Mouse (Mus musculus) testis, postnatal 10 days (tissue): ENCODE measurements around the gene Rpl18.

ENCODE experiments used
- DNase-seq: peaks from one replicate; pipeline ENCODE4 v3.0.0; 2021; ENCODE audit warnings: low spot score

Rpl18 gene

DNA sequence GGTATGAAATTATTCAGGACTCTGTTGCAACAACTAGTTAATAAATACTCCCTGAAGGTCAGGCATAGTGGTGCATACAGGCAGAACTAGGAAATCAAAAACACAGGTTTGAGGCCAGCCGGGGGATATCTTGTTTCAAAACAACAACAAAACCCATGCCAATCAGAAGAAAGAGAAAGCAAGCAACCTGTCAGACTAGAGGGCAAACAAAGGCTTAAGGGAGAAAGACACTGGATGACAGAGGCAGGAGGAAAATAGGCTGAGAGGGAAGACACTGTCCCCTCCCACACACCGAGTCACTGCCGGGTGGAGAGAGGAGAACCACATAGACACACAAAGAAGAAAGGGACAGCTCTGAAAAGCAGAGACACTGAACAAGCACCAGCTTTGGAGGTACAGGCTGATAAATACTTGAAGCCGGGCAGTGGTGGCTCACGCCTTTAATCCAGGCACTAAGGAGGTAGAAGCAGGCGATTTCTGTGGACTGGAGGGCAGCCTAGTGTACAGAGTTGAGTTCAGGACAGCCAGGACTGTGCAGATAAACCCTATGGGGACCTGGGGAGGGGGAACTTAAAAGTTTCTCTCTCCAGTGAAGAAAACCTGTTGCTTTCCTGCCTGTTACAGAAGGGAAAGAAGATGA, 1.3 kb upstream of the Rpl18 start:
- DNase-seq, result no peak

DNA sequence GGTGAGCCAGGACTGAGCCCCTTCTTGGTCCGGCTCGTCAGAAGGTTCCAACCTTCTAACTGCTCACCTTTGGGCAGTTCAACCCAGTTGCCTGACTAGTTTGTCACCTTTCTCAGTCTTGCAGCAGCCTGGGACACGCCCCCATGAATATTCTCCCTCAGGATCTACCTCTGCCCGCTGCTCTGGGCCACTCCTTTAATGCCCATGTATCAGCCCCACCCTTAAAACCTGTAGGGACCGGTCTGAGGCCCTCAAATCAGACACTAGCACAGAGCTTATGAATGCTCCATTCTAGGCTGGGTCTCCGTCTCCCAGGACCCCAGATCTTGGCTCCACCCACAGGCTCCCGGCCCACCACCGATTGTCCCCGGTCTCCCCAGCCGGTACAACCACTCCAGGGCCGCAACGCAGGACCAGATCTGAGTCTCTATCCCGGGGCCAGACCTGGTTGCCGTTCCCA, 597 bp upstream of the Rpl18 start:
- no peak for DNase-seq

DNA sequence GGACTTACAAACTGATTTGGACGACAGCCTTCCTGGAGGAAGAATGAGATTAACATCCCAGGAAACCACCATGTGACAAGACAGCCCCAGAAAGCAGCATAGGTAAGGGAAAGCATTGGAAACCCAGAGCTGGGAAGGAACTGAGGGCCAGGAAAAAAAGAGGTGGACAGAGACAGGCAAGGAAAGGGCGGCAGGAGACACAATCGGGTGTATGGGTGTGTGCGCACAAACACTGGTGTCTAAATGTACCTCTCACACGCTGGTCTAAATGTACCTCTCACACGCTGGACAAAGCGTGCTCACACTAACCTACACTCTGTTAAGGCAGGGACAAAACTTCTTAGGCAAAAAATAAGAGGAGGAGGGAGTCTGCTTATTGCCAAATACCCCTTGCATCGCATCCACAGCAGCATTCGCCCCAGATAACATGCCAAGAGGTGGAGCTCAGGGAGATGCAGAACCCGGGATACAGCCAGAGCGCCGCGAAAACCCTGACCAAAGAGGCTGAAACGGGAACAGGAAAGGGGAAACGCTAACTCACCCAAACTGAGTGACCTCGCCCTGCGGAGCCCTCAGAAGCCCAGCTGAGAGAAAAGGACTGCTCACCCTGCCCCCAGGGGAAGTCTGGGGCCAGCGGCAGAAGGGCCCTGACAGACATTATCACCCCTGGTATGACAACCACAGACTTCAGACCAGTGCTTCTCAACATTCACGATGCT, 643 bp downstream of the Rpl18 start:
- no peak for DNase-seq

DNA sequence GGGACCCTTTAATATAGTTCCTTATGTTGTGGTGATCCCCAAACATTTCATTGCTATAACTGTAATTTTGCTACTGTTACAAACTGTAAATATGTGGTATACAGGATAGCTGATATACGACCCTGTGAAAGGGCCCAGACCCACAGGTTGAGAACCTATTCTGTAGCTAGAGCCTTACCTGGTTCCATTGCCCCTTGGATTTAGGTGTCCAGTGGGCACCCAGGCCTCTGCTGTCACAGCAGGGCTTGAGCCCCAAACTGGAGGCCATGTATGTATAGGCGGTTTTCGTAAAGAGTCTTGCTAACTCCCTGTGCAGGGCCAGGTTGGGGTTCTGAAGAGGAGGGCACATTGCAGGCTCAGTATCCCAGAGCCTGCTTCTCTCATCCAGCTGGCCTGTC, 1.2 kb downstream of the Rpl18 start:
- no peak for DNase-seq

DNA sequence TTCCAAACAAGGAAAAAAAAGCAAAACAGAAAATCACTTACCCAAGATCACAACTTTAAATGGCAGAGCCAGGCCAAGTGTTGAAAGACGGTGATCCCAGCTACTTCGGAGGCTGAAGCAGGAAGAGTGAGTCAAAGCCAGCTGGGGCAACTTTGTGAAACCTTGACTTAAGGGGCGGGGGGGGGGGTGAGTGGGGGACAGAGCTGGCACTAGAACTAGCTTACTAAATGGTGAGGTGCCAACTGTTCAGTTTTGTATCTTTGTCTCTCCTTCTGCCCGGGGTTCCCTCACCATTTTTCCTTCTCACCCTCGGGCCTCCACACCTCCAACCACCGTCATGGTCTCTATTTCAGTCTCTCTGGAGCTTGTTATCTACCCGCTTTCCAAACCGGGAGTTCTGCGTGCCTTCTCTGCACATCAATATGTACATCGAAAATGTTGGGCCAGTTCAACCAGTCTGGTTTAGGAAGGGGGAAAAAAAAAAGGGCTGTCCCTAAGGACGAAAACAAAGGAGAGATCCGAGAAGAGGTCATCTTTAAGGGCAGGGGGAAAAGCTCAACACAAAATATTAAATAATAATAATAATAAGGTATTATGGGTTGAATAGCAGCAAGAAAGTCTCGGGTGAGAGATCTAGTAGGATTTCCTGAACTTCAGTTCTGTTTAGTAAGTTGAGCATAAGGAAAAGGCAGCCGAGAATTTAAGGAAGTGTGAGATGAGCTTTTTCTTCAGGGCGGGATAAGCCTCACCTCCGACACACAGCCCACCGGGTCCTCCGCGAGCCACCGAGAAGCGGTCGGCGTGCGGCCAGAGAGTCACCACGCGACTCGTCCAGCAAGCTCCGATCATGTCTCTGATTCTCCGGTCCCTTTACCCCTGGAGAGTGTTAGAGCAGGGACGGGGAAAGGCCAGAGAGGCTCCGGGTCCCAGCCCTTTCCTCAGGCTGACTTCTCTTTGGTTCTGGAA, 2.0 kb downstream of the Rpl18 start:
- no peak for DNase-seq

DNA sequence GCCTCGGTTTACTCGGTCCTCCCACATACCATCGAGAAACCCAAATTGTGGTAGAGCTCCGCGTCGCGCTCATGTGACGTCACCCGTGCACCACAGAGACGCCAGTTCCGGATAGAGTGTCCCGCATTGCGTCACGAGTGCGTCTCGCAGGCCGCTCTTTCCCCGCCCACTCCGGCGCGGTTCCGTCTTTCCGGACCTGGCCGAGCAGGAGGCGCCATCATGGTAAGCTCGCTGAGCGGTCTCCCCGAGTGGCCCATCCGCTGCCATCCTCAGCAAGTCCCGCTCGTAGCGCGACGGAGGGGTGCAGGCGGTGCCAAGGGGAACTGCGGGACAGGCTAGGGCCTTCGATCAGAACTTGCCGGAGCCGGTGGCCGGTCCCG, 2.7 kb downstream of the Rpl18 start, which contains the start of gene Sphk2:
Gene Sphk2 (minus strand): TSS at position 85 of the 380 bp plus-strand sequence.
- peak; percentile 99 for DNase-seq

DNA sequence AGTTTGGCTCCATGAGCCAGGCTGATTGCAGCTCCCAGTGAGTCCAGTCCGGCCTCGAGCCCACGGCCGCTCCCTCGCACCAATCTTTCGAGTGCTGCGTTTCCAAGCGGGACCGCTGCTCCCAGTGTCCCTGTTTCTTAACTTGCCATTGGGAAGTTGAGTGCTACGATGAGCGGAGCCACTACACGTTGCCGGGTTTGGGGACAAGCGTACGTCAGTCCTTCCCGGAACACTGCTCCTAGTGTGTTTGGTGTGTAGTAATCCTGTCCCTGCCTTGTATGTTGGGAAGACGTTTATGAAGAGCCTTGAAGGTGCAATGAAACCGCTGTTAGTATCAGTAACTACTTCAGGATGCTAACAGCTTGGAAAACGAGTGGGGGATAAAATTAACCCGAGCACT, 3.1 kb downstream of the Rpl18 start:
- DNase-seq, result no peak

DNA sequence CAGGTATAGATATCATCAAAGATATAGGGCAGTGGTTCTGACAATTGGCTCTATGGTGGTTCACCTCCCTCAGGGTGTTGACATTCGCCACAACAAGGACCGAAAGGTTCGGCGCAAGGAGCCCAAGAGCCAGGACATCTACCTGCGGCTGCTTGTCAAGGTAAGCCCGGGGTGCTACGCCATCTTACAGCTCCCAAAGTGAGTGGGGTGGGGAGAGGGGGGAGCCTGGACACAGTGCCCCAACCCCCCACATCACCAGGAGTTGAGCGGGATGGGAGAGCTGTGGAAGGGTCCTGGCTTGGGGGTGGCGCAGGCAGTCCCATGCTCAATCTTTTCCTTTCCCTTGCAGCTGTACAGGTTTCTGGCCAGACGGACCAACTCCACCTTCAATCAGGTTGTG, 3.9 kb downstream of the Rpl18 start:
- DNase-seq, result no peak

DNA sequence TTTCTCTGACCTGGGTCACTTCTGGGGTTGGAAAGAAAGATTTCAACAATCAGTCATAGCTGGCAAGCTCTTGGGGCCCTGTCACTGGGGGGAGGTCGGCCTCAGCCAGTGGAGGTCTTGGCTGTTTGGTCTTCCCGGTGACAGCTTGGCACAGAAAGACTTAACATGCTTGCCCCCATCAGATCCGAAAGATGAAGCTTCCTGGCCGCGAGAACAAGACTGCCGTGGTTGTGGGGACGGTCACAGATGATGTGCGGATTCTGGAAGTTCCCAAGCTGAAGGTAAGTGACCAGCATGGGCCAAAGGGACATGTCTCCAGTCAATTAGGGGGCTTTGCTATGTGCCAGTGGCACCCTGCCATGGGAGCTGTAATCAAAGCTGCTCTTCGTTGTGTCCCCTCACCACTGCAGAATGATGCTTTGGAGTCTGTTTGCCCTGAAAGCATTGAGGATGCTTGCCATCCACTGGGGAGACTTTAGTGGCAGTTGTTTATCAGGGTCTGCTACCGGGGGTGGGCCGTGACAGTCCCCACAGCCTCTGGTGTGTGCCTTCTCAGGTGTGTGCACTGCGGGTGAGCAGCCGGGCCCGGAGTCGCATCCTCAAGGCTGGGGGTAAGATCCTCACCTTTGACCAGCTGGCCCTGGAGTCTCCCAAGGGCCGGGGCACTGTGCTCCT, 4.6 kb downstream of the Rpl18 start:
- no peak for DNase-seq

DNA sequence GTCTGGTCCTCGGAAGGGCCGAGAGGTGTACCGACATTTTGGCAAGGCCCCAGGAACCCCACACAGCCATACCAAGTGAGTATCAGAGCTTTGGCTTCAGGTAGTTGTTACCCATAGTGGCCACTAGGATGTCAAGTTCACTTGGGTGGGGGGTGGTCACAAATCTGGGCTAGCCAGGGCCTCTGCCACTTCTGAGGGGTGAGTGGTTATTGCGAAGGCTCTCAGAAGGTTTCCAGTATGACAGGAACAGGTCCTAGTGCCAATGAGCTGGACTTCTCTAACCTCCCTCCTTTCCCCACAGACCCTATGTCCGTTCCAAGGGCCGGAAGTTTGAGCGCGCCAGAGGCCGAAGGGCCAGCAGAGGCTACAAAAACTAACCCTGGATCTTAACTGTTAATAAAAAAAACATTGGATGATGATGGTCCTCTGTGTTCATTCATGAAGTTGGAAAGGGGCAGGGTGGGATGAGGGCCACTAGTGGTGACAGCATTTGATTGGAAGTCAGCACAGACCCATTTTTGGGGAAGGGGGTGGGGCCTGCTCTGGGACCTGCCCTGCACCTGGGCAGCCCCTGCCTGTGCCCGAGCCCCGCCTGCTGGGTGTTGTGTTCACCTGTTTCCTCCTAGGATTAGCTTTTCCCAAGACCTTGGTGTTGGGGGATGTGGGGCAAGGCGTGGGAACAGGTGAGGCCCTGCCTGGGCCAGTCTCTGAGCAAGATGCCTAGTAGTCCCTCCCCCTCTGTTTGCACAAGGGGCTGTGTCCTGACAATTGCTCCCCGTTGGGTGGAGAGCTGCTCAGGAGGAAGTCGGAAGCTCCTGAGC, 5.4 kb downstream of the Rpl18 start, which contains the start of gene Fam83e:
Gene Fam83e (plus strand): TSS at position 800 of the 821 bp plus-strand sequence.
- DNase-seq, result no peak

DNA sequence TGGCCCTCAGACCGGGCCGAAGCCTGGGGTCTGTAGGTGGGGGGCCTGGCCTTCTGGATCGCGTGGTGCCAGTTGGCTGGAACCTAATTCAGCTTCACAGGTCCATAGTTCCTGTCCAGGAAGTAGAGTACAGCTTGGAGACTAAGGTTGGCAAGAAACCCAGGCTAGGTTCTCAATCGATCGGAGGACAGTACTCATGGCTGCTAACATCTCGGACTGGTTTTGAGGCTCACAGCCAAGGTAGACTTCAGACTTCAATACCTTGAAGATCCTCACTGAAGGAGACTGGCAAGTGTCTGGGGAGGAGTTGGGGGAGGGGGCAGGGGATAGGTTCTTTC, 5.9 kb downstream of the Rpl18 start:
- DNase-seq, result no peak

DNA sequence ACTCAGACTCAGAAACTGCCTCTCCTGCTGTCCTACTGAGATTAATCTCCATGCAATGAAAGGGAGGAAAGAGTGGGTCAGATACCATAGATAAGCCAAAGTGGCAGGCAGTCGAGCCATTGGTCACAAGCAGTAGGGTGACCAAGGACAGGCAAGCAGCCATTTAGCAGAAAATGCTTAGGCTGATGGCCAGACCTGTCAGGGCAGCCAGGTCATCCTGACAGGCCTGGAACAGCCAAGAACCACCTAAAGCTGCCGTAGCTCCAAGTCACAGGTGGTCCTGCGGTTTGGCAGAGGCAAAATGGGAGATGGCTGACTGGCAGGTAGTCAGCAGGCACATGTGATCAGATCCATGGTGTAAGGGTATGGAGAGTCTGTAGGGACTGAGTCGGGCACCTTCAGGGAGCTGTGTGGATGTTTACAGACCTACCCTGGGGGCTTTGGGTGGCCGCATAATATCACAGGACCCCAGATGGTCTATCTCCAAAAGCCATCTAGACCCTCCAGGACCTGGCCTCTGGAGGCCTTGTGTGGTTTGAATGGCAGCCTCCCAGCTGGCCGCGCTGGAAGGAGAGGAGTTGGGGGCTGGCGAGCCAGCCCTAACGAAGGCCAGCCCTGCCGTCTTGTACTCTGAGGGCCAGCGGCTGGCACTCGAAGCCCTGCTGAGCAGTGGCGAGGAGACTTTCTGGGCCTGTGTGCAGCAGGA, 6.5 kb downstream of the Rpl18 start:
- no peak for DNase-seq

DNA sequence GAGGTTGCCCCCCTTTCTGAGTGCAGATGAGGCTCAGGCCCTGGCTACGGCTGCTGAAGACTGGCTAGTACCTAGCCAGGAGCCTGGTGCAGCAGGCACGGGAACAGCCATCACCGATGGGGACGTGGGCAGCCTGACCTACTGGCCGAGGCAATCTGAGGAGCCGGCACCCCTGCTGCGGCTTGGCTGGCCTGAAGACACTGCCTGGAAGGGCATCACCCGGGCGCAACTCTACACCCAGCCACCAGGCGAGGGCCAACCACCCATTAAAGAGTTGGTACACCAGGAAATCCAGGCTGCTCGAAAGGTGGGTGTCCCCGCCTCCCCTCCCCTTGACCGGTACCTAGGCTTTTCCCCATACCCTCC, 7.1 kb downstream of the Rpl18 start:
- no peak for DNase-seq

DNA sequence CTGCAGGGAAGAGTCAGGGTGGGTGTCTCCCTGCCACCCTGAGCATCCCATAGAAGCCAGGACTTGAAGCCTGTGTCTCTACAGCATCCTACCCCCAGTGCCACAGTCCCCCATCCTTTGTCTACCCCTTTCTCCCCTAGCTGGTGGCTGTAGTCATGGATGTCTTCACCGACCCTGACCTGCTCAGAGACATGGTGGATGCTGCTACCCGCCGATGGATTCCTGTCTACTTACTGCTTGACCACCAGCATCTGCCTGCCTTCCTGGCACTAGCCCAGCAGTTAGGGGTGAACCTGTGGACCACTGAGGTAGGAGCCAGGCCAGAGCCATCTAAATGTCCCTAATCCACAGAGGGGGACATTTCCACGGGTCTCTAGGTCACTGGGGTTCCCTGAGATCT, 8.0 kb downstream of the Rpl18 start:
- no peak for DNase-seq

DNA sequence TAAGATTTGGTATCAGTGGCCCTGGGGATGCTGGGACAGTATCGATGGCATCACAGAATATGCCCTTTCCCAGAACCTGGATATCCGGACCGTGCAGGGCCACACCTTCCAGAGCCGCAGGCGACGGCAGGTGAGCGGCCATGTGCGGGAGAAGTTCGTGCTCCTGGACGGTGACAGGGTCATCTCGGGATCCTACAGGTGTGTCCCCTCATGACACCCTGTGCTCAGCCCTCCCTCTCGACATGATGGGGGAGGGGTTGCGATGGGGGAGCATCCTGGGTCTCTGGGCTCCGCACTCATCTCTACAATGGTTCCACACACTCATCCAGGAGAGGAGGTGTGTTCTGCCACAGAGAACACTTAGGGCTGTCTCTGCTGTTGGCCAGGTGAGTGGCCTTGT, 8.5 kb downstream of the Rpl18 start:
- no peak for DNase-seq

DNA sequence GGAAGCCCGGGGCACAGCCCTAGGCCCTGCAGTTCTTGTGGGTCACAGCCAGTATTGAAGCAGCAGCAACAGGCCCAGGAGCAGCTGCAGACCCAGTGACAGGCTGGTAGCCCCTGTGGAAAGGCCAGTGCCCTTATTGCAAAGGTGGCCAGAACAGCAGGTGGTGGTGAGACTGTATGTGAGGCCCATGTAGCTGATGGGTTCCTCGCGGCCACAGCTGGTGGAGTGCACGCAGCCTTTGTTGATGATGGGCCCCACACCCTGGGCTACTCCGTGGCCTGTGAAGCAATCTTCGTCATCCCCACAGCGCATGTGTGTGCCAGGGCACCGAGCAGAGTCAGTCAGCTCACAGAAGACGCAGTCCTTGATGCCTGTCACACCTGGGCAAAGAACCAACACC, 9.9 kb downstream of the Rpl18 start:
- DNase-seq, result no peak

DNA sequence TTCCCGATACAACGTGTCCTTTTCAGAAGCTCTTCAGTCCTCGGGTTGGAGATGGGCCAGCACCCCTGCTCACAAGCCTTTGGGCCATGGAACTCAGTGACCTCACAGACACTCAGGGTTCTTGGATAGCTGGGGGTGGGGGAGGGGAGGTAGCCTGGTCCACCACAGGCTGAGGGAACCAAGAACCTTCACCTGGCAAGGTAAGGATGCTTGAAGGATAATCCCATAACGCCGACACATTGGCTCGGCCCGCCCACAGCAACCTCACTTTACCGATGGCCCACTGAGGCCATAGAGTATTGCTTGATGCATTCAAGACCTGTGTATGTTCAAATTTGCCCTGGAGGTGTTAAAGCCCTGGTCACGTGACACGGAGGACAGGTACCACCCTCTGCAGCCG, 10.5 kb downstream of the Rpl18 start, which contains the start of gene Spaca4:
Gene Spaca4 (minus strand): TSS at position 101 of the 400 bp plus-strand sequence.
- DNase-seq, result peak; percentile 65

DNA sequence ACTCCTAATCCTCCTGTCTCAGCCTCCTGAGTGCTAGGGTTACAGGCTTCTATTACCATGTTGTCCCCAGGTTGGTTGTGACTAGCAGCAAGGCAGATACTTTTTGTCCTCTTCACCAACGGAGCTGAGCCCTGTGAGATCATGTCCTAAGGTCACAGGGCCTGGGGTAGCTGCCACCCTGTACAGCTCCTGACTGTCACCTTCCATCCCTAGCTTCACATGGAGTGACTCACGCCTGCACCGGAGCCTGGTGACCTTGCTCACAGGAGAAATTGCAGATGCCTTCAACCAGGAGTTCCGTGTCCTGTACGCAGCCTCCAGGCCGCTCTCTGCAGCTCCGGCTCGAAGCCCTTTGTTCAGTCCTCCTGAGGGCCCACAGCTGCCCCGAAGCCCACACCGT, 11.2 kb downstream of the Rpl18 start:
- no peak for DNase-seq

DNA sequence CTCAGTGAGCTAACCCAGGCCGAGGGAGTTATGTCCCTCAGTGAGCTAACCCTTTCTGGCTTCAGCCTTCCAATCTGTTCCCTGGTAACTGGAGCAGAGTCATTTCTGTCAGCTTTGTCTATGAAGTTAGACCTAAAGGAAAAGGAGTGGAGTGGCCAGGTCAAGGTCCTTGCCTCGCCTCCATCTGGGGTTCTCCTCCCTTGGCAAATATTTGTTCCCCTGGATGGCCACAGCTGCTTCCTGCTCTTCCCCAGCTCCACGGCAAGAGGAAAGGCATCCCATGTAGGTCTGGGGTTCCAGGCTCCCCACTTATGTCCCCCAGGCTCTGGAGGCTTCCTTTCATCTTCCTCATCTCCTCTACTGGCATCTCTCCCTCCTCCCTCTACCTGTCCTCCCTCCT, 12.4 kb downstream of the Rpl18 start:
- no peak for DNase-seq

DNA sequence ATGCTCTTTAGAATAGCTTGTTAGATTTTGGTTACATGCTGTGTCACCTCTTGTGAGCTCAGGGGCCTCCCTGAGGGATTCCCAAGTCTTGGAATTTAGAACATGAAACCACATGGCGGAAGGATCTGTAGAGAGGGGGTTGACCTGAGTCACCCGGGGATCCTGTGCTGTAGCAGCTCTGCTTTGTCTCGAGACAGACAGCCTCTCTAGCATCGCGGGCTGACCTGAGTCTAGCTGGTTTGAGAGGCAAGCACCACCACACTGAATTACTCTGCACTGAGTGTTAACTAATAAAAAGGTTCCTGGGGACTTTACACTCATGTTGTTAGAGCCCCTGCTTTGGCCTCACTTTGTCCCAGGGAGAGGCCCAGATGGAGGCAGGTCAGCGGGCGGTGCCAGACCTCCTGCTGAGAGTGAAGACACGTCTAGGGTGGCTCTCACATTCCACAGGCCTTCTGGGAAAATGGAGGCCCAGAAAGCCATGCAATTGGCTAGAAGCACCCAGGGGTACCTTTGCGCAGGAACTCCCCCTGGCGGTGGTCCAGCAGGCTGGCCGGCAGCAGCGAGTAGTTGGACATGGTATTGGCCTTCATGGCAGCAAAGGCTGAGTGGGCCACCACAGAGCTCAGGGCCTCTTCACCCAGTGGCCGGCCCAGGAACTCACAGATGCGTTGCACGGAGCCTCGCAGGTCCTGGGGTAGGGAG, 15.6 kb downstream of the Rpl18 start:
- DNase-seq, result peak; percentile 76
